Mouse (Mus musculus): ENCODE measurements around the gene Zfp639.

Gene Zfp639

DNA sequence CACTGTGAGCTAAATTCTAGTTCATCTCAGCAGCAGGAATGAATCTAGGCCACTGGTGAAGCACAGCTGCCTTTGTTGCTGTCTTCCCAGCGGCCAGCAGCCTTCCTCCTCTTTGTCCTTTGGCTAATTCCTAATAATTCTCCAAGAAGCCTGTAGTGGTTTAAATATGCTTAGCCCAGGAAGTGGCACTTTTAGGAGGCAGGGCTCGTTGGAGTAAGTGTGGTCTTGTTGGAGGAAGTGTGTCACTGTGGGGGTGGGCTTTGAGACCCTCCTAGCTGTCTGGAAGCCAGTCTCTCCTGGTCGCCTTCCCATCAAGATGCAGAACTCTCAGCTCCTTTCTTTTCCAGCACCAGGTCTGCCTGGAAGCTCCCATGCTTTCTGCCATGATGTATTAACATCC, 4.2 kb upstream of the Zfp639 start:
- DNase-seq (ENCODE audit: low spot score in 2 of 2), result no peak

DNA sequence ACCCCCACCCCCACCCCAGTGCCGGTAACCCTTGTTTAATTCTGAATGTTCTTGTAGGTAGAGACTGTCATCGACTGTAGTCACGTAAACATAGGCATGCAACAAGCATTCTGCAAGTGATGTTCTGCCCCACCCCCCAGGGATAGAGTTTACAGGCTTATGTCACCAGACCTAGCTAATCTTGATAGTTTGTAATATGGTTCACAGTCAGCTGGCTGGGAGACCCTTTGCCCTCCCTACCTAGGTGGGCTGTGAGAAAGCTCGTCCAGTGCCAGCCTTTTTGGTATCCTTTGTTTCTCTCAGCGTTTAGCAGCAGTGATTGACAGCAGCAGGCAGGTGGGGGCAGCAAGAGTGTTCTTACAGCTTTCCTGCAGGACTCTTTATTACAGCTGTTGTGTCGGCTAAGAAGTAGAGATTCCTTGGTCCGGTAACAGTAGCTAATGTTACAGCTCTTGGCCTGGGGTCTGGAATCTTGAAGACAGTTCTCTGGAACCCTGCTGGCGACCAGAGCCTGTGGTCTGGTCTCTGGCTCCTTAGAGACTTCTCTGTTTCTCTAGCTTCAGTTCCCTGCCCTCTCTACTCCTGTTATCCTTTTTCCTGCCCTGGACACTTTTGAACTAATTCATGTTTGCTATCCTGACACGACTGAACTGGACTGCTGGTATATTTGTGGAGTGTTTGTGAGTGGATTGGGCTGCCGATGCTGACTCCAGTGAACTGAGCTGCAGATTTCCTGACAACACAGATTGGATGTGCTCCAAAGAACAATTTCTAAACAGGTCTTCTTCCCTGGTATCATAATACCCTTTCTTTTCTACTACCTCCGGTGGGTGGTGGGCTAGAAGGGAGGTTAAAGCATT, 3.5 kb upstream of the Zfp639 start:
- no peak for DNase-seq (ENCODE audit: low spot score in 2 of 2)

DNA sequence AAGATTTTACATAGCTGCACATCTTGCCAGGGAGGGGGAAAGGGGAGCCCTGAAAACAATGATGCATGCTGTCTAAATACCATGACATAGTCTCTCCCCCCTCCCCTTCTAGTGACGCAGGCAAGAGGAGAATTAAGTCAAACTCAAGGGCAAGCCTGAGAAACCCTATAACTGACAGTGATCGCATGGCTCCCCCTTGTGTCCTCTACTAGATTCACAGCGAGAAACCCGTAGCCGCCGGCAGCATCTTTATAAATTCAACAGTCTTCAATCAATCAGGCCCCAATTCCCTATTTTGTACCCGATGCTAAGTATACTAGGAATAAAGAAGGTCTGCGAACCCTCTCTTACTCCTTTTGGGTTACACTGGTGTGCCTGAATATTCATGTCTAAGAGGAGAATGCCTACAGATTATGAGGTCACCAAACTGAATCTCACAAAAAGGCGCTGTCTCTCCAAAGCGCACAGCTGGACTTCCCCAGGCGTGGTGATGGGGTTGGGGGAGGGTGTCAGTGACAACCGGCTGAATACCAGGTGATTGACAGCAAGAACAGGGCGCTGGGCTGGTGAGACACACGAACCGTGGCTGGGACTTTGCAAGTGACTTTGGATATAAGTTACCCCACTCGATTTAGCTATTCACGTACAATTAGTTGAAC, 1.3 kb upstream of the Zfp639 start:
- peak; percentile 45 to 50 for DNase-seq (ENCODE audit: low spot score in 2 of 2)

GRCm38 (mm10) chr3:32510375-32511190, 524 bp downstream of the Zfp639 start:
- peak; percentile 94 to 96 for DNase-seq (ENCODE audit: low spot score in 2 of 2)

GRCm38 (mm10) chr3:32511191-32511550, 1.1 kb downstream of the Zfp639 start:
- no peak for DNase-seq (ENCODE audit: low spot score in 2 of 2)

- no peak for DNase-seq (ENCODE audit: low spot score in 2 of 2)
Measured at GRCm38 (mm10) chr3:32512686-32513284, 2.7 kb downstream of the Zfp639 start.

GRCm38 (mm10) chr3:32513528-32513927, 3.5 kb downstream of the Zfp639 start:
- DNase-seq (ENCODE audit: low spot score in 2 of 2), result no peak

DNA sequence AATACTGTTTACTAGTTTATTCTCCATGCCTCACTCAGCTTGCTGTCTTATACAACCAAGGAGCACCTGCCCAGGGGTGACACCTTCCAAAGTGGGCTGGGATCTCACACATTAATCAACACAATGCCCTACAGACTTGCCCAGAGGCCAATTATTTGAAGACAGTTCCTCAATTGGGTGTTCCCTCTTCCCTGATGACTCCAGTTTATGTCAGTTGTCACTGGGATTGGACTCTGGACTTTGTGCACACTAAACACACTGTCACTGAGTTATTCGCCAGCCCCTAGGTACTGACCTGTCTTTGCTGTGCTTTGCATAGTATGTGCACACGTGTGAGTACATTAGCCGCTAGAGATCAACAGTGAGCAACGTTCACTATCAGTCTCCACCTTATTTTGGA, 17.1 kb downstream of the Zfp639 start:
- no peak for DNase-seq (ENCODE audit: low spot score in 2 of 2)

- peak; percentile 89 to 92 for DNase-seq (ENCODE audit: low spot score in 2 of 2)
Measured at GRCm38 (mm10) chr3:32529303-32529898, 19.3 kb downstream of the Zfp639 start, which contains the start of gene Mfn1. Mfn1 (plus strand) TSS chr3:32529465.

DNA sequence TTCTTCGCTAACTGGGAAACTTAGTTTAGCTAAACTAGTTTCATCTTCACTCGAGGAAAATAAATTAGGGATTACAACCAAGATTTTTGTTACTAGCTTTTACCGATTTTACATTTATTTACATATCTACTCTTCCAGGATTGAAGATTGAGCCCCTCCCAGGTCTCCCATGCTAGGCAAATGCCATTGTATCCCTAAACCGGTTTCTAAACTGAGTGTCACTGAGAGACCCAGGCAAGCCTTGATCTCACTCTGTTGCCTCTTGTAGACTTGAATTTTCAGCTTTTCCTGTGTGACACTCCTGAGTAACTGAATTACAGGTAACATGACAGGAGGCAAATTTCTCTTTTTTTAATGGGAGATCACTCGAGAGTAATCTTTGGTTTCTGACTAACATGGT, 20.0 kb downstream of the Zfp639 start:
- DNase-seq (ENCODE audit: low spot score in 2 of 2), result no peak

DNA sequence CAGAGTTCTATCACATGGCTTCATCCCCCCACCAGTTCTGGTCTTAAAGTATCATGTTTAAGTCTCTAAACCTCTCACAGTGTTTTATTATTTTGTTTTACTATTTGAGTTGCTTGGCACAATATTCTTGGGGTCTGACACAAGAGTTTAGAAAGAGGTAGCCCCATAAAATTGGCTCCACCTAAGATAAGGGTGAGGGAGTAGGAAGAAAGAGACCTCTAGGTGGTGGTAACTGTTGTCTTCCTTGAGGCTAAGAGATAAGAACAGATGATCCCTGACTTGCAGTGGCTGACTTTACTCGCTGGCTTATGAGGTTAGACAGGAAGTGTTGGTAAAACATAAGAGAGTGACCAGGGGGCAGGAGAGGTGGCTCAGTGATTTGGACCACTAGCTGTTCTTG, 25.6 kb downstream of the Zfp639 start:
- no peak for DNase-seq (ENCODE audit: low spot score in 2 of 2)

DNA sequence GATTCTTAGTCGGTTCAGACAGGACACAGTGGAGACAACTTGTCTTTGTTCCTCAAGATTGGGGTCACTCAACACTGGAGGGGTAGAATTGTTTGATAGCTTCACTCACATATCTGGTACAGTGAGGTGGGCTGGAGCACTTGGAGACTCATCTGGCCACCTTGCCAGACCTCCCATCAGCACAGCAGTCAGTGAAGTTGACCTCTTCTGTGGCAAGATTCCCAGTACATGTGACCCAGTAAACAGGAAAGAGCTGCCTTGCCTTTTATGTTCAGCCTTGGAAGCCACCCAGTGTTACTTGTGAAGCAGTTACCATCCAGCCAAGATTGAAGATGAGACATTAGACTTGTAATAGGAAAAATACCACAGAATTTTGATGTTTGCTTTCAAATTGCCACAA, 27.5 kb downstream of the Zfp639 start:
- DNase-seq (ENCODE audit: low spot score in 2 of 2), result peak; percentile 20 to 30

- no peak for DNase-seq (ENCODE audit: low spot score in 2 of 2)
Measured at GRCm38 (mm10) chr3:32538091-32538490, 28.0 kb downstream of the Zfp639 start.

DNA sequence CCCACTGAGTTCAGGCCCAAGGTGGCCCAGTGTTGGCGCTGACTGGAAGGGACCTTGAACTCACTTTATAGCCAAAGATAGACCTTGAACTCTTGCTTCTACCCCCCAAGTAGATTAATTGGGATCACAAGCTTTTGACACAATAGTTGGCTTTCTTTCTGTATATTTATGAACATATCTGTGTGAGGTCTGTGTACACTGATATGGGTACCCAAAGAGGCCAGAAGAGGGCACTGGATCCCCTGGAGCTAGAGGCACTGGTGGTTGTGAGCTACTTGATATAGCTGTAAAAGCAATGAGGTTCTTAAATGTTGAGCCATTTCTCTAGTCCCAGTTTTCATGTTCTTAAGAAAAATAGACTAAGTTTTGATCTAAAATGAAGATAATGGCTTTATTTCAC, 43.0 kb downstream of the Zfp639 start:
- DNase-seq (ENCODE audit: low spot score in 2 of 2), result no peak

DNA sequence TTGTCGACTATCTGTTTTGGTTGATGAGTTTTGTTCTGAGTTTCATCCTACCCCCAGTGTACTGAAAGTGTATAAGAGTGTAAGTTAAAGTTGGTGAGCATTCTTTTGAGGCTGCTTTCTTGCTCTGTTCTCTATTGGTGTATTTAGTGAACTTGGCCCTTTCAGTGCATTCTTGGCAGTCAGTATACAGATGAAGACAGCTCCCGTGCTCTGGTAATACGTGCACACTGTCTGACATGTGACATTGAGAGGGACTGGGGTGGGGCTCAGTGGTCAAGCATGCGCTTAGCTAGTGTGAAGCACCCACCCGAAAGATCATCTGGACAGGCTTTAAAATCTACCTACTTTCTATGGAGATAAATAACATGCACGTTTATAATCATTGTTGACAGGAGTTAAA, 53.3 kb downstream of the Zfp639 start:
- DNase-seq (ENCODE audit: low spot score in 2 of 2), result no peak

All from urinary bladder, postnatal 36 days (tissue).